Mouse (Mus musculus) lung, embryonic 16.5 days (tissue): ENCODE measurements around the gene Syce2. TPM values are rescaled to one million over a fixed set of nuclear protein-coding genes. Genes with fewer than 3 reads are reported as not detected.
A peak's percentile ranks its signal among the peaks of the same experiment; 100 is the strongest.

Source experiments
- ATAC-seq: fragments of 200-750 bp; cut with Nextera tagmentation; 2 replicates; pipeline ENCODE4 v1.8.0; 2017; ENCODE audit warnings: low read depth, mild to moderate bottlenecking, moderate library complexity
- H3K27ac ChIP-seq: fragments of 300-500 bp; sonication (generic); 2 replicates; pipeline ENCODE4 v1.5.1; 2014; ENCODE audit warnings: mild to moderate bottlenecking, control low read depth, low read length
- H3K27me3 ChIP-seq: fragments of 300-500 bp; sonication (generic); 2 replicates; pipeline ENCODE4 v1.6.1; 2014; ENCODE audit warnings: low read depth, low read length, mixed read lengths; ENCODE audit not compliant: control insufficient read depth, insufficient read depth
- H3K36me3 ChIP-seq: fragments of 300-500 bp; sonication (generic); 2 replicates; pipeline ENCODE4 v1.6.1; 2014; ENCODE audit warnings: low read length; ENCODE audit not compliant: control insufficient read depth, insufficient read depth
- H3K4me1 ChIP-seq: fragments of 300-500 bp; sonication (generic); replicated peaks from 2 replicates; pipeline ENCODE4 v1.6.1; 2014; ENCODE audit warnings: low read length, mixed read lengths; ENCODE audit not compliant: control insufficient read depth, insufficient read depth
- H3K4me2 ChIP-seq: fragments of 300-500 bp; sonication (generic); 2 replicates; pipeline ENCODE4 v1.6.1; 2014; ENCODE audit warnings: low read depth, low read length, control low read depth
- H3K4me3 ChIP-seq: fragments of 300-500 bp; sonication (generic); 2 replicates; pipeline ENCODE4 v1.5.1; 2014; ENCODE audit warnings: mild to moderate bottlenecking, low read length, control low read depth
- H3K9ac ChIP-seq: fragments of 300-500 bp; sonication (generic); 2 replicates; pipeline ENCODE4 v1.6.1; 2014; ENCODE audit warnings: low read length, control low read depth
- H3K9me3 ChIP-seq: fragments of 300-500 bp; sonication (generic); 2 replicates; pipeline ENCODE4 v1.6.1; 2016; ENCODE audit warnings: low read length; ENCODE audit not compliant: control insufficient read depth
- WGBS: fragments of 180-500 bp; shearing (Covaris S2); extraction: QIAGEN DNeasy Blood & Tissue Kit; methylation state at CpG from one replicate; pipeline ENCODE4 v1.1.7; 2014; 5-methylcytosine and 5-hydroxymethylcytosine counted together
- polyA plus RNA-seq: library from polyadenylated mRNA; unstranded; fragments of >200 nt; fragmentation: Nextera tagmentation; extraction: Ambion mirVana; gene quantifications from 2 replicates; pipeline ENCODE4 v1.2.1, GENCODE M21; 2015

Gene Syce2
- polyA plus RNA-seq, 1 experiment from 2014 or later, result 59.6 TPM

- Histone ChIP-seq H3K27ac (no peak within 1 kb of the TSS), H3K9ac (peak within 1 kb of the TSS; percentile 79), H3K4me2 (peak within 1 kb of the TSS; percentile 88), H3K4me3 (peak within 1 kb of the TSS; percentile 88), H3K27me3 (no peaks in the 10 kb centered on the region), H3K4me1 (peaks cover 8% of the 10 kb centered on the region), H3K9me3 (no peaks in the 10 kb centered on the region), H3K36me3 (no peaks in the 10 kb centered on the region)
- WGBS, result under 1% methylated on average over 11 of the region's 11 CpGs
- ATAC-seq, result peak; percentile 99
Observed at GRCm38 (mm10) chr8:84893709-84894134, 21.8 kb downstream of the Syce2 start, which contains the start of gene Gcdh. Gene Gcdh (minus strand): TSS chr8:84893921.

GRCm38 (mm10) chr8:84895963-84896362 is 24.1 kb downstream of the Syce2 start:
- H3K9ac ChIP-seq, result no peak overlapping the region
- no peak for ATAC-seq
- 79% methylated on average over 5 of the region's 5 CpGs for WGBS

GRCm38 (mm10) chr8:84901071-84901470 is 29.2 kb downstream of the Syce2 start:
- Histone ChIP-seq H3K36me3 (no peaks in the 10 kb centered on the region), H3K27ac (no peak overlapping the region), H3K4me3 (no peak overlapping the region), H3K4me2 (no peak overlapping the region), H3K9me3 (no peaks in the 10 kb centered on the region), H3K27me3 (peaks cover 4% of the 10 kb centered on the region; the same call in 1 of the 2 replicates), H3K9ac (no peak overlapping the region), H3K4me1 (peaks cover 8% of the 10 kb centered on the region)
- no peak for ATAC-seq
- WGBS, result 50% methylated on average over 4 of the region's 4 CpGs

More at GRCm38 (mm10) chr8:84895963-84896362, 24.1 kb downstream of the Syce2 start:
- H3K27ac ChIP-seq, result no peak overlapping the region
- no peak overlapping the region for H3K4me3 ChIP-seq
- peaks cover 8% of the 10 kb centered on the region for H3K4me1 ChIP-seq
- no peaks in the 10 kb centered on the region for H3K9me3 ChIP-seq
- no peaks in the 10 kb centered on the region; the same call in 1 of the 2 replicates for H3K27me3 ChIP-seq
- no peaks in the 10 kb centered on the region for H3K36me3 ChIP-seq
- no peak overlapping the region for H3K4me2 ChIP-seq

- Histone ChIP-seq H3K4me2 (peak within 1 kb of the TSS; percentile 99), H3K4me1 (peaks cover 8% of the 10 kb centered on the region), H3K36me3 (no peaks in the 10 kb centered on the region), H3K27me3 (peaks cover 4% of the 10 kb centered on the region; the same call in 1 of the 2 replicates), H3K9ac (peak within 1 kb of the TSS; percentile 92), H3K27ac (peak within 1 kb of the TSS; percentile 65), H3K4me3 (peak within 1 kb of the TSS; percentile 75), H3K9me3 (no peaks in the 10 kb centered on the region)
- ATAC-seq, result no peak
- WGBS, result 66% methylated on average over 3 of the region's 3 CpGs
Observed at GRCm38 (mm10) chr8:84901752-84902151, 29.8 kb downstream of the Syce2 start, which contains the start of gene Klf1. Gene Klf1 (plus strand): TSS chr8:84901928.

GRCm38 (mm10) chr8:84902367-84902919 is 30.5 kb downstream of the Syce2 start:
- no peaks in the 10 kb centered on the region for H3K9me3 ChIP-seq
- 4% methylated on average over 24 of the region's 24 CpGs for WGBS
- H3K27ac ChIP-seq, result peak overlapping the region; percentile 65
- peak; percentile 12 for ATAC-seq
- H3K4me1 ChIP-seq, result peaks cover 8% of the 10 kb centered on the region
- H3K4me2 ChIP-seq, result peak overlapping the region; percentile 99
- peak overlapping the region; percentile 75 for H3K4me3 ChIP-seq
- H3K9ac ChIP-seq, result peak overlapping the region; percentile 92
- H3K36me3 ChIP-seq, result no peaks in the 10 kb centered on the region
- peaks cover 4% of the 10 kb centered on the region; the same call in 1 of the 2 replicates for H3K27me3 ChIP-seq

GRCm38 (mm10) chr8:84902920-84903661 is 31.2 kb downstream of the Syce2 start:
- Histone ChIP-seq H3K4me2 (peak overlapping the region; percentile 99), H3K4me1 (peaks cover 8% of the 10 kb centered on the region), H3K4me3 (peak overlapping the region; percentile 75), H3K27ac (peak overlapping the region; percentile 65), H3K9me3 (no peaks in the 10 kb centered on the region), H3K36me3 (no peaks in the 10 kb centered on the region), H3K9ac (peak overlapping the region; percentile 92), H3K27me3 (peaks cover 4% of the 10 kb centered on the region; the same call in 1 of the 2 replicates)
- ATAC-seq, result peak; percentile 92
- under 1% methylated on average over 68 of the region's 68 CpGs for WGBS

GRCm38 (mm10) chr8:84904351-84904750 is 32.4 kb downstream of the Syce2 start:
- peaks cover 4% of the 10 kb centered on the region; the same call in 1 of the 2 replicates for H3K27me3 ChIP-seq
- no peaks in the 10 kb centered on the region for H3K36me3 ChIP-seq
- peaks cover 10% of the 10 kb centered on the region for H3K4me1 ChIP-seq
- no peak overlapping the region for H3K27ac ChIP-seq
- 82% methylated on average over 7 of the region's 7 CpGs for WGBS
- no peak for ATAC-seq
- H3K4me3 ChIP-seq, result no peak overlapping the region
- no peak overlapping the region for H3K4me2 ChIP-seq
- no peaks in the 10 kb centered on the region for H3K9me3 ChIP-seq
- H3K9ac ChIP-seq, result no peak overlapping the region

GRCm38 (mm10) chr8:84907037-84907436 is 35.1 kb downstream of the Syce2 start:
- no peak overlapping the region for H3K4me3 ChIP-seq
- H3K27me3 ChIP-seq, result peaks cover 9% of the 10 kb centered on the region
- WGBS, result 89% methylated on average over 9 of the region's 9 CpGs
- H3K4me2 ChIP-seq, result no peak overlapping the region
- no peaks in the 10 kb centered on the region for H3K36me3 ChIP-seq
- H3K9ac ChIP-seq, result no peak overlapping the region
- no peak for ATAC-seq
- H3K9me3 ChIP-seq, result no peaks in the 10 kb centered on the region
- H3K4me1 ChIP-seq, result peaks cover 11% of the 10 kb centered on the region
- H3K27ac ChIP-seq, result no peak overlapping the region

- no peak overlapping the region for H3K9ac ChIP-seq
- no peak overlapping the region for H3K4me3 ChIP-seq
- H3K4me1 ChIP-seq, result peaks cover 12% of the 10 kb centered on the region
- peaks cover 12% of the 10 kb centered on the region for H3K27me3 ChIP-seq
- no peak for ATAC-seq
- no peak overlapping the region for H3K27ac ChIP-seq
- no peaks in the 10 kb centered on the region for H3K9me3 ChIP-seq
- H3K36me3 ChIP-seq, result no peaks in the 10 kb centered on the region
- H3K4me2 ChIP-seq, result no peak overlapping the region
- 59% methylated on average over 8 of the region's 8 CpGs for WGBS
Observed at GRCm38 (mm10) chr8:84907493-84907892, 35.6 kb downstream of the Syce2 start.
